Mouse (Mus musculus) MEL (cell line): Measurements from ENCODE around the gene Odf3b. TPM values are rescaled to one million over a fixed set of nuclear protein-coding genes. Genes with fewer than 3 reads are reported as not detected.

Experiments
- DNase-seq: peaks from one replicate; pipeline ENCODE4 v3.0.0; 2011; ENCODE audit warnings: low read depth, low spot score
- H3K27ac ChIP-seq: 2 replicates; pipeline ENCODE4 v1.5.1; 2012; ENCODE audit warnings: low read depth, mild to moderate bottlenecking, control low read depth, low read length, moderate library complexity; ENCODE audit not compliant: control insufficient read depth
- H3K27me3 ChIP-seq, 2 experiments: fragments of 150-350 bp in 1 of 2; sonication (generic) in 1 of 2; 2 replicates each; pipeline ENCODE4 v1.6.1; 2012; ENCODE audit warnings: low read length in 2 of 2, mild to moderate bottlenecking in 2 of 2, improper control_type of control experiment in 1 of 2, moderate library complexity in 1 of 2; ENCODE audit not compliant: insufficient read depth in 2 of 2, control insufficient read depth in 1 of 2
- H3K36me3 ChIP-seq, 2 experiments: 2 replicates each; pipeline ENCODE4 v1.6.1; 2012 to 2014; ENCODE audit warnings: low read length in 2 of 2, improper control_type of control experiment in 1 of 2, inconsistent platforms in 1 of 2, mild to moderate bottlenecking in 1 of 2; ENCODE audit not compliant: insufficient read depth in 2 of 2, control insufficient read depth in 1 of 2
- H3K4me1 ChIP-seq, 2 experiments: fragments of 150-350 bp in 1 of 2; sonication (generic) in 1 of 2; 2 replicates each; pipeline ENCODE4 v1.6.1; 2012; ENCODE audit warnings: low read length in 2 of 2, improper control_type of control experiment in 1 of 2, mild to moderate bottlenecking in 1 of 2; ENCODE audit not compliant: insufficient read depth in 2 of 2, control insufficient read depth in 1 of 2
- H3K4me3 ChIP-seq, 2 experiments: fragments of 150-350 bp in 1 of 2; sonication (generic) in 1 of 2; 2 replicates each; pipeline ENCODE4 v1.5.1; 2012; ENCODE audit warnings: low read depth in 2 of 2, low read length in 2 of 2, mild to moderate bottlenecking in 2 of 2, moderate library complexity in 2 of 2, control low read depth in 1 of 2, improper control_type of control experiment in 1 of 2; ENCODE audit not compliant: control insufficient read depth in 1 of 2, insufficient read depth in 1 of 2
- H3K79me2 ChIP-seq: 2 replicates; pipeline ENCODE4 v1.6.1; 2012; ENCODE audit warnings: mild to moderate bottlenecking, low read length, moderate library complexity; ENCODE audit not compliant: control insufficient read depth, poor library complexity, insufficient read depth
- H3K9ac ChIP-seq: 2 replicates; pipeline ENCODE4 v1.6.1; 2012; ENCODE audit warnings: low read depth, mild to moderate bottlenecking, control low read depth, low read length, moderate library complexity; ENCODE audit not compliant: control insufficient read depth, poor library complexity, severe bottlenecking
- H3K9me3 ChIP-seq: fragments of 150-350 bp; sonication (generic); replicated peaks from 2 replicates; pipeline ENCODE4 v1.6.1; 2012; ENCODE audit warnings: mild to moderate bottlenecking, low read length, improper control_type of control experiment, moderate library complexity; ENCODE audit not compliant: insufficient read depth
- BHLHE40 ChIP-seq: IDR thresholded peaks from 2 replicates; pipeline ENCODE4 v1.6.1; 2012; ENCODE audit warnings: low read depth, mild to moderate bottlenecking, inconsistent platforms, low read length, improper control_type of control experiment, borderline replicate concordance
- CHD1 ChIP-seq: IDR thresholded peaks from 2 replicates; pipeline ENCODE4 v1.6.1; 2012; ENCODE audit warnings: low read depth, mild to moderate bottlenecking, inconsistent platforms, low read length, improper control_type of control experiment
- CHD2 ChIP-seq: IDR thresholded peaks from 2 replicates; pipeline ENCODE4 v1.6.1; 2011; ENCODE audit warnings: low read length, improper control_type of control experiment
- CTCF ChIP-seq, 3 experiments: IDR thresholded peaks in 2 of 3; conservative IDR thresholded peaks in 1 of 3; 2 replicates each; pipeline ENCODE4 v1.5.1; 2011 to 2012; ENCODE audit warnings: low read length in 3 of 3, low read depth in 2 of 3, mild to moderate bottlenecking in 2 of 3, improper control_type of control experiment in 1 of 3, inconsistent platforms in 1 of 3, mixed read lengths in 1 of 3, moderate library complexity in 1 of 3; ENCODE audit not compliant: control insufficient read depth in 1 of 3, insufficient read depth in 1 of 3, poor library complexity in 1 of 3, severe bottlenecking in 1 of 3
- E2F4 ChIP-seq: IDR thresholded peaks from 2 replicates; pipeline ENCODE4 v1.6.1; 2011; ENCODE audit warnings: low read depth, low read length, improper control_type of control experiment, borderline replicate concordance
- ELF1 ChIP-seq: IDR thresholded peaks from 2 replicates; pipeline ENCODE4 v1.6.1; 2014; ENCODE audit warnings: low read depth, mild to moderate bottlenecking, inconsistent platforms, low read length, improper control_type of control experiment, moderate library complexity
- EP300 ChIP-seq, 2 experiments: IDR thresholded peaks; 2 replicates each; pipeline ENCODE4 v1.6.1; 2011; ENCODE audit warnings: improper control_type of control experiment in 2 of 2, low read length in 2 of 2, low read depth in 1 of 2, mild to moderate bottlenecking in 1 of 2
- ETS1 ChIP-seq: IDR thresholded peaks from 2 replicates; pipeline ENCODE4 v1.6.1; 2012; ENCODE audit warnings: low read depth, mild to moderate bottlenecking, inconsistent platforms, low read length, improper control_type of control experiment, moderate library complexity
- GABPA ChIP-seq: IDR thresholded peaks from 2 replicates; pipeline ENCODE4 v1.6.1; 2012; ENCODE audit warnings: low read depth, mild to moderate bottlenecking, inconsistent platforms, low read length, improper control_type of control experiment, moderate library complexity
- GATA1 ChIP-seq: IDR thresholded peaks from 2 replicates; pipeline ENCODE4 v1.6.1; 2011; ENCODE audit warnings: low read depth, low read length, improper control_type of control experiment
- HCFC1 ChIP-seq: IDR thresholded peaks from 2 replicates; pipeline ENCODE4 v1.6.1; 2012; ENCODE audit warnings: low read depth, mild to moderate bottlenecking, inconsistent platforms, low read length, improper control_type of control experiment, moderate library complexity
- JUND ChIP-seq: IDR thresholded peaks from 2 replicates; pipeline ENCODE4 v1.6.1; 2011; ENCODE audit warnings: low read depth, mild to moderate bottlenecking, improper control_type of control experiment, low read length
- MAFK ChIP-seq: IDR thresholded peaks from 2 replicates; pipeline ENCODE4 v1.6.1; 2011; ENCODE audit warnings: low read depth, mild to moderate bottlenecking, low read length, improper control_type of control experiment, borderline replicate concordance
- MEF2A ChIP-seq: IDR thresholded peaks from 2 replicates; pipeline ENCODE4 v1.6.1; 2014; ENCODE audit warnings: low read depth, mild to moderate bottlenecking, inconsistent platforms, low read length, improper control_type of control experiment; ENCODE audit not compliant: poor library complexity, insufficient replicate concordance, severe bottlenecking; ENCODE audit errors: extremely low read depth
- NRF1 ChIP-seq: IDR thresholded peaks from 2 replicates; pipeline ENCODE4 v1.6.1; 2014; ENCODE audit warnings: low read depth, mild to moderate bottlenecking, inconsistent platforms, low read length, improper control_type of control experiment, moderate library complexity; ENCODE audit not compliant: poor library complexity, insufficient read depth, severe bottlenecking
- POLR2AphosphoS2 ChIP-seq: IDR thresholded peaks from 2 replicates; pipeline ENCODE4 v1.6.1; 2011; ENCODE audit warnings: low read length, improper control_type of control experiment
- POLR2AphosphoS5 ChIP-seq: IDR thresholded peaks from 2 replicates; pipeline ENCODE4 v1.6.1; 2012; ENCODE audit warnings: low read depth, borderline replicate concordance, mild to moderate bottlenecking, inconsistent platforms, low read length, moderate library complexity, mixed read lengths
- RAD21 ChIP-seq: IDR thresholded peaks from 2 replicates; pipeline ENCODE4 v1.6.1; 2011; ENCODE audit warnings: mild to moderate bottlenecking, low read depth, low read length, improper control_type of control experiment
- RCOR1 ChIP-seq: IDR thresholded peaks from 2 replicates; pipeline ENCODE4 v1.6.1; 2012; ENCODE audit warnings: low read depth, mild to moderate bottlenecking, inconsistent platforms, low read length, improper control_type of control experiment
- SIN3A ChIP-seq: IDR thresholded peaks from 2 replicates; pipeline ENCODE4 v1.6.1; 2012; ENCODE audit warnings: low read length, improper control_type of control experiment, inconsistent platforms
- TAL1 ChIP-seq: IDR thresholded peaks from 2 replicates; pipeline ENCODE4 v1.6.1; 2012; ENCODE audit warnings: mild to moderate bottlenecking, inconsistent platforms, low read length, moderate library complexity, mixed read lengths
- TBP ChIP-seq: IDR thresholded peaks from 2 replicates; pipeline ENCODE4 v1.8.0; 2011; ENCODE audit warnings: low read depth, low read length, improper control_type of control experiment
- TCF12 ChIP-seq: IDR thresholded peaks from 2 replicates; pipeline ENCODE4 v1.6.1; 2014; ENCODE audit warnings: low read depth, mild to moderate bottlenecking, inconsistent platforms, low read length, improper control_type of control experiment, moderate library complexity
- ZKSCAN1 ChIP-seq: IDR thresholded peaks from 2 replicates; pipeline ENCODE4 v1.6.1; 2012; ENCODE audit warnings: low read depth, mild to moderate bottlenecking, inconsistent platforms, low read length, improper control_type of control experiment, moderate library complexity
- ZNF384 ChIP-seq: IDR thresholded peaks from 2 replicates; pipeline ENCODE4 v1.6.1; 2012; ENCODE audit warnings: low read depth, mild to moderate bottlenecking, inconsistent platforms, low read length, improper control_type of control experiment
- polyA plus RNA-seq, 2 experiments: library from polyadenylated mRNA; stranded (reverse) in 1 of 2; unstranded in 1 of 2; fragments of >175 nt in 1 of 2; fragments of >200 nt in 1 of 2; gene quantifications; 2 replicates each; pipeline versions ENCODE4 v1.2.1 to v1.2.4; 2012; ENCODE audit warnings: low replicate concordance in 2 of 2, low read depth in 1 of 2; ENCODE audit not compliant: insufficient read length in 2 of 2, insufficient read depth in 1 of 2, missing spikeins in 1 of 2
- total RNA-seq: library from RNA; depleted of rRNA; stranded (reverse); fragments of 300-350 nt; gene quantifications from 2 replicates; pipeline ENCODE4 v1.2.3, GENCODE M21; 2012

The Odf3b gene
- total and polyA plus RNA-seq, 3 experiments, result not detected

GRCm38 (mm10) chr15:89384617-89385016 lies 5.5 kb upstream of the Odf3b start, which contains the start of gene Klhdc7b:
Gene Klhdc7b (plus strand): TSS chr15:89384917.
- H3K9me3 ChIP-seq, result no peaks in the 10 kb centered on the region
- DNase-seq, result no peak
- H3K4me3 ChIP-seq, result no peak within 1 kb of the TSS
- no peaks in the 10 kb centered on the region for H3K27me3 ChIP-seq
- 0 out of 4 replicates have a peak, but pooled peaks cover 0 to 3% of the 10 kb centered on the region in 2 experiments for H3K4me1 ChIP-seq
- no peak within 1 kb of the TSS for H3K27ac ChIP-seq
- peaks cover 0 to 5% of the 10 kb centered on the region in 2 experiments; a peak in 2 of 4 replicates for H3K36me3 ChIP-seq
- H3K9ac ChIP-seq, result no peak within 1 kb of the TSS
- H3K79me2 ChIP-seq, result no peaks in the 10 kb centered on the region
- no peak for TF ChIP-seq POLR2AphosphoS2
- TF ChIP-seq MAFK, result no peak
- no peak for TF ChIP-seq ZKSCAN1
- no peak for TF ChIP-seq ETS1
- no peak for TF ChIP-seq TAL1
- no peak for TF ChIP-seq RAD21
- no peak for TF ChIP-seq POLR2AphosphoS5
- no peak for TF ChIP-seq E2F4
- no peak for TF ChIP-seq BHLHE40
- TF ChIP-seq CHD1, result no peak
- no peak for TF ChIP-seq ELF1
- TF ChIP-seq CHD2, result no peak
- TF ChIP-seq MEF2A, result no peak
- no peak for TF ChIP-seq GABPA
- no peak for TF ChIP-seq CTCF (IDR thresholded peaks at IDR 0.05 in 2 of 3, conservative IDR thresholded peaks at IDR 0.05 in 1 of 3; ENCODE audit: control insufficient read depth in 1 of 3, insufficient read depth in 1 of 3, low read depth in 2 of 3, low read length in 3 of 3, poor library complexity in 1 of 3, severe bottlenecking in 1 of 3)
- TF ChIP-seq NRF1, result no peak
- TF ChIP-seq RCOR1, result no peak
- no peak for TF ChIP-seq ZNF384
- no peak for TF ChIP-seq TBP
- no peak for TF ChIP-seq JUND

- peak; percentile 86 for DNase-seq
- no peaks in the 10 kb centered on the region for H3K79me2 ChIP-seq
- peaks cover 0 to 8% of the 10 kb centered on the region in 2 experiments; a peak in 1 of 4 replicates for H3K4me1 ChIP-seq
- peaks cover 0 to 8% of the 10 kb centered on the region in 2 experiments; a peak in 2 of 4 replicates for H3K36me3 ChIP-seq
- H3K9ac ChIP-seq, result no peak overlapping the region
- no peak overlapping the region for H3K27ac ChIP-seq
- H3K4me3 ChIP-seq, result no peak overlapping the region
- TF ChIP-seq HCFC1, result no peak
- no peak for TF ChIP-seq BHLHE40
- TF ChIP-seq TAL1, result peak; percentile 66
- no peak for TF ChIP-seq MAFK
- peak; percentile 42 to 47; a peak in 2 of 4 replicates for TF ChIP-seq EP300 (IDR thresholded peaks at IDR 0.05; ENCODE audit: low read depth in 1 of 2, low read length in 2 of 2)
- TF ChIP-seq TCF12, result peak; percentile 48
- no peak for TF ChIP-seq ZNF384
- TF ChIP-seq SIN3A, result peak; percentile 38; the same call in 1 of the 2 replicates
- no peak for TF ChIP-seq CHD2
- TF ChIP-seq GATA1, result peak; percentile 28; the same call in 1 of the 2 replicates
- H3K9me3 ChIP-seq, result no peaks in the 10 kb centered on the region
- no peaks in the 10 kb centered on the region for H3K27me3 ChIP-seq
These were observed 347 bp upstream of the Odf3b start for GRCm38 (mm10) chr15:89379429-89379828.
